Mouse (Mus musculus): Measurements from ENCODE around the gene Fos. TPM values are rescaled to one million over a fixed set of nuclear protein-coding genes. Genes with fewer than 3 reads are reported as not detected.
A peak's percentile ranks its signal among the peaks of the same experiment; 100 is the strongest.

The Fos gene
- polyA plus RNA-seq, 1 experiment from 2014 or later, result 23.9 TPM

- Histone ChIP-seq H3K4me3 (replicated peaks) (no peak overlapping the region), H3K4me1 (peaks cover 25% of the 10 kb centered on the region), H3K9ac (no peak overlapping the region), H3K9me3 (replicated peaks) (no peaks in the 10 kb centered on the region), H3K4me2 (replicated peaks) (no peak overlapping the region), H3K36me3 (no peaks in the 10 kb centered on the region), H3K27me3 (no peaks in the 10 kb centered on the region), H3K27ac (replicated peaks) (peak overlapping the region; percentile 45)
- 86% methylated on average over 1 of the region's 1 CpGs for WGBS
- no peak for ATAC-seq (ENCODE audit: insufficient number of reproducible peaks, low FRiP score, low TSS enrichment, low read depth)
Observed at GRCm38 (mm10) chr12:85490991-85491390, 17.3 kb downstream of the Fos start.

- Histone ChIP-seq H3K9me3 (replicated peaks) (no peaks in the 10 kb centered on the region), H3K36me3 (no peaks in the 10 kb centered on the region), H3K27ac (replicated peaks) (no peak overlapping the region), H3K4me3 (replicated peaks) (0 out of 2 replicates have a peak overlapping the region, but pooled peaks have one; percentile 22), H3K27me3 (no peaks in the 10 kb centered on the region), H3K4me2 (replicated peaks) (peak overlapping the region; percentile 46), H3K9ac (no peak overlapping the region), H3K4me1 (peaks cover 18% of the 10 kb centered on the region)
- peak; percentile 73; the same call in 1 of the 2 replicates for ATAC-seq (ENCODE audit: insufficient number of reproducible peaks, low FRiP score, low TSS enrichment, low read depth)
- WGBS, result 23% methylated on average over 16 of the region's 16 CpGs
Observed at GRCm38 (mm10) chr12:85492084-85492645, 18.5 kb downstream of the Fos start.

- H3K27me3 ChIP-seq, result no peaks in the 10 kb centered on the region
- WGBS, result 73% methylated on average over 7 of the region's 7 CpGs
- no peaks in the 10 kb centered on the region for H3K9me3 ChIP-seq (replicated peaks)
- no peak overlapping the region for H3K9ac ChIP-seq
- no peak for ATAC-seq (ENCODE audit: insufficient number of reproducible peaks, low FRiP score, low TSS enrichment, low read depth)
- no peak overlapping the region for H3K27ac ChIP-seq (replicated peaks)
- no peak overlapping the region for H3K4me2 ChIP-seq (replicated peaks)
- peaks cover 13% of the 10 kb centered on the region for H3K4me1 ChIP-seq
- no peak overlapping the region for H3K4me3 ChIP-seq (replicated peaks)
- H3K36me3 ChIP-seq, result no peaks in the 10 kb centered on the region
Observed at GRCm38 (mm10) chr12:85496336-85496735, 22.6 kb downstream of the Fos start.

- no peak overlapping the region for H3K4me2 ChIP-seq (replicated peaks)
- no peak for ATAC-seq (ENCODE audit: insufficient number of reproducible peaks, low FRiP score, low TSS enrichment, low read depth)
- H3K4me3 ChIP-seq (replicated peaks), result no peak overlapping the region
- no peaks in the 10 kb centered on the region for H3K36me3 ChIP-seq
- no peak overlapping the region for H3K9ac ChIP-seq
- peaks cover 12% of the 10 kb centered on the region for H3K4me1 ChIP-seq
- H3K9me3 ChIP-seq (replicated peaks), result 0 out of 2 replicates have a peak, but pooled peaks cover under 1% of the 10 kb centered on the region
- WGBS, result 19% methylated on average over 7 of the region's 7 CpGs
- no peaks in the 10 kb centered on the region for H3K27me3 ChIP-seq
- H3K27ac ChIP-seq (replicated peaks), result no peak overlapping the region
Observed at GRCm38 (mm10) chr12:85496755-85497154, 23.1 kb downstream of the Fos start.

- peak overlapping the region; percentile 55; the same call in 1 of the 2 replicates for H3K27ac ChIP-seq (replicated peaks)
- H3K9me3 ChIP-seq (replicated peaks), result 0 out of 2 replicates have a peak, but pooled peaks cover 3% of the 10 kb centered on the region
- no peak overlapping the region for H3K9ac ChIP-seq
- H3K36me3 ChIP-seq, result no peaks in the 10 kb centered on the region
- no peak overlapping the region for H3K4me3 ChIP-seq (replicated peaks)
- 56% methylated on average over 11 of the region's 11 CpGs for WGBS
- H3K4me1 ChIP-seq, result peaks cover 5% of the 10 kb centered on the region
- no peaks in the 10 kb centered on the region for H3K27me3 ChIP-seq
- peak; percentile 81 for ATAC-seq (ENCODE audit: insufficient number of reproducible peaks, low FRiP score, low TSS enrichment, low read depth)
- H3K4me2 ChIP-seq (replicated peaks), result no peak overlapping the region
Observed at GRCm38 (mm10) chr12:85497310-85498135, 23.8 kb downstream of the Fos start.

- no peak for ATAC-seq (ENCODE audit: insufficient number of reproducible peaks, low FRiP score, low TSS enrichment, low read depth)
- H3K9me3 ChIP-seq (replicated peaks), result 0 out of 2 replicates have a peak, but pooled peaks cover 3% of the 10 kb centered on the region
- 69% methylated on average over 8 of the region's 8 CpGs for WGBS
- peaks cover 5% of the 10 kb centered on the region for H3K4me1 ChIP-seq
- no peak overlapping the region for H3K27ac ChIP-seq (replicated peaks)
- H3K27me3 ChIP-seq, result no peaks in the 10 kb centered on the region
- no peak overlapping the region for H3K4me2 ChIP-seq (replicated peaks)
- H3K36me3 ChIP-seq, result no peaks in the 10 kb centered on the region
- no peak overlapping the region for H3K9ac ChIP-seq
- no peak overlapping the region for H3K4me3 ChIP-seq (replicated peaks)
Observed at GRCm38 (mm10) chr12:85499001-85499400, 25.3 kb downstream of the Fos start.

GRCm38 (mm10) chr12:85502682-85503081 lies 29.0 kb downstream of the Fos start:
- Histone ChIP-seq H3K9ac (no peak overlapping the region), H3K4me3 (replicated peaks) (no peak overlapping the region), H3K27me3 (no peaks in the 10 kb centered on the region), H3K27ac (replicated peaks) (no peak overlapping the region), H3K9me3 (replicated peaks) (peaks cover 8% of the 10 kb centered on the region; the same call in 1 of the 2 replicates), H3K36me3 (no peaks in the 10 kb centered on the region), H3K4me2 (replicated peaks) (no peak overlapping the region), H3K4me1 (peaks cover 5% of the 10 kb centered on the region)
- ATAC-seq (ENCODE audit: insufficient number of reproducible peaks, low FRiP score, low TSS enrichment, low read depth), result no peak
- 96% methylated on average over 4 of the region's 4 CpGs for WGBS

- no peak overlapping the region for H3K27ac ChIP-seq (replicated peaks)
- no peaks in the 10 kb centered on the region for H3K27me3 ChIP-seq
- peaks cover 5% of the 10 kb centered on the region; the same call in 1 of the 2 replicates for H3K9me3 ChIP-seq (replicated peaks)
- no peaks in the 10 kb centered on the region for H3K4me1 ChIP-seq
- no peak overlapping the region for H3K4me3 ChIP-seq (replicated peaks)
- H3K36me3 ChIP-seq, result no peaks in the 10 kb centered on the region
- H3K9ac ChIP-seq, result no peak overlapping the region
- H3K4me2 ChIP-seq (replicated peaks), result no peak overlapping the region
- no peak for ATAC-seq (ENCODE audit: insufficient number of reproducible peaks, low FRiP score, low TSS enrichment, low read depth)
- 19% methylated on average over 3 of the region's 3 CpGs for WGBS
Observed at GRCm38 (mm10) chr12:85508235-85508634, 34.5 kb downstream of the Fos start.

- Histone ChIP-seq H3K4me1 (no peaks in the 10 kb centered on the region), H3K4me3 (replicated peaks) (no peak overlapping the region), H3K27me3 (no peaks in the 10 kb centered on the region), H3K9me3 (replicated peaks) (0 out of 2 replicates have a peak, but pooled peaks cover under 1% of the 10 kb centered on the region), H3K4me2 (replicated peaks) (no peak overlapping the region), H3K9ac (no peak overlapping the region), H3K27ac (replicated peaks) (no peak overlapping the region), H3K36me3 (no peaks in the 10 kb centered on the region)
- no peak for ATAC-seq (ENCODE audit: insufficient number of reproducible peaks, low FRiP score, low TSS enrichment, low read depth)
- 94% methylated on average over 2 of the region's 2 CpGs for WGBS
Observed at GRCm38 (mm10) chr12:85510013-85510412, 36.3 kb downstream of the Fos start.

GRCm38 (mm10) chr12:85513789-85514447 lies 40.2 kb downstream of the Fos start:
- WGBS, result 70% methylated on average over 6 of the region's 6 CpGs
- H3K27me3 ChIP-seq, result no peaks in the 10 kb centered on the region
- no peak for ATAC-seq (ENCODE audit: insufficient number of reproducible peaks, low FRiP score, low TSS enrichment, low read depth)

GRCm38 (mm10) chr12:85514958-85515357 lies 41.3 kb downstream of the Fos start:
- Histone ChIP-seq H3K9ac (no peak overlapping the region), H3K9me3 (replicated peaks) (no peaks in the 10 kb centered on the region), H3K4me1 (no peaks in the 10 kb centered on the region), H3K4me3 (replicated peaks) (no peak overlapping the region), H3K4me2 (replicated peaks) (no peak overlapping the region), H3K36me3 (no peaks in the 10 kb centered on the region), H3K27ac (replicated peaks) (no peak overlapping the region), H3K27me3 (no peaks in the 10 kb centered on the region)
- ATAC-seq (ENCODE audit: insufficient number of reproducible peaks, low FRiP score, low TSS enrichment, low read depth), result no peak
- WGBS, result 43% methylated on average over 5 of the region's 5 CpGs

More at GRCm38 (mm10) chr12:85513789-85514447, 40.2 kb downstream of the Fos start:
- no peak overlapping the region for H3K4me2 ChIP-seq (replicated peaks)
- no peaks in the 10 kb centered on the region for H3K4me1 ChIP-seq
- no peak overlapping the region for H3K27ac ChIP-seq (replicated peaks)
- no peaks in the 10 kb centered on the region for H3K36me3 ChIP-seq
- no peaks in the 10 kb centered on the region for H3K9me3 ChIP-seq (replicated peaks)
- H3K9ac ChIP-seq, result no peak overlapping the region
- H3K4me3 ChIP-seq (replicated peaks), result no peak overlapping the region

Measured in embryonic facial prominence, embryonic 15.5 days (tissue).